Mouse (Mus musculus) adrenal gland, postnatal 14 days (tissue): ENCODE measurements at regions not wholly inside any gene's neighbourhood (a gene's known extent, or its start where the extent isn't known, plus 50 kb on each side); places are given as distances from the start of the nearest gene placed in this dataset.
A peak's percentile ranks its signal among the peaks of the same experiment; 100 is the strongest.
"Not testable (repeated sequence)": the region's sequence is repeated elsewhere in the genome, so short reads cannot be mapped to it uniquely, and the experiment has no call there.

Experiments used
- DNase-seq: peaks from one replicate; pipeline ENCODE4 v3.0.0; 2021; ENCODE audit warnings: mixed read lengths

GRCm38 (mm10) chr3:82290373-82290772 is 67.5 kb upstream of the Map9 start:
- no peak for DNase-seq

DNA sequence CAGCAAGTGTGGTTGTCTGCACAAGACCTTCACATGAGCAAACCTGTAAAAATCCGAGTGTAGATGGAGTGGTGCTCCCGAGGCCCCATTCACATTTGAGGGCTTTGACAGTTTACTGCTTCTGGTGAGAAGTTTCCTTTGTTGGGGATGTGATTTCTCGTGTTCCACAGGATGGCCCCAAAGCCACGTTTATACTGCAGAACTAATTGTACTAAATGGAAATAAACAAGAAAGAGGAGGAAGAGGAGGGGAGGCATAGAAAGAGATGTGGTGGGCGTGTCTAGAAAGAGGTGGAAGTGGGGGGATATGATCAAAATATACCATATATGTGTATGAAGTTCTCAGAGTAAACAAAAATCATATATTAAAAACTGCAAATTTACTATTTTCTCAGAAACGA is 68.8 kb upstream of the Map9 start:
- DNase-seq = no peak

GRCm38 (mm10) chr3:82276977-82277714 is 80.7 kb upstream of the Map9 start:
- DNase-seq = no peak

- no peak for DNase-seq
These were observed 82.0 kb upstream of the Map9 start for GRCm38 (mm10) chr3:82275822-82276203.

GRCm38 (mm10) chr3:82274945-82275821 is 82.7 kb upstream of the Map9 start:
- peak; percentile 17 for DNase-seq

GRCm38 (mm10) chr3:82274196-82274937 is 83.5 kb upstream of the Map9 start:
- no peak for DNase-seq

- not testable (repeated sequence) for DNase-seq
These were observed 84.3 kb upstream of the Map9 start for GRCm38 (mm10) chr3:82273511-82273910.

DNA sequence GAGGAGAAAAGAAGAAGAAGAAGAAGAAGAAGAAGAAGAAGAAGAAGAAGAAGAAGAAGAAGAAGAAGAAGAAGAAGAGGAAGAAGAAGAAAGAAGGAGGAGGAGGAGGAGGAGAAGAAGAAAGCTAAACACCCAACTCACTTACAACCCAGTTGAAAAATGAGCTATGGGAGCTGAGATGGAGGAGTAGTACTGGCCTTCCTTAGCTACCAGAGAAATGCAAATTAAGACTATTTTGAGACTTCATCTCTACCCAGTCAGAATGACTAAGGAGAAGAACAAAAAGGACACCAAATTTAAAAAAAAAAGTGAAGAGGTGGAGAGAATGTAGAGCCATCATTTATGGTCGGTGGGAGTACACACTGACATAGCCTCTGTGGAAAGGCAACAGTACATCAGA is 85.9 kb upstream of the Map9 start:
- no peak for DNase-seq

DNA sequence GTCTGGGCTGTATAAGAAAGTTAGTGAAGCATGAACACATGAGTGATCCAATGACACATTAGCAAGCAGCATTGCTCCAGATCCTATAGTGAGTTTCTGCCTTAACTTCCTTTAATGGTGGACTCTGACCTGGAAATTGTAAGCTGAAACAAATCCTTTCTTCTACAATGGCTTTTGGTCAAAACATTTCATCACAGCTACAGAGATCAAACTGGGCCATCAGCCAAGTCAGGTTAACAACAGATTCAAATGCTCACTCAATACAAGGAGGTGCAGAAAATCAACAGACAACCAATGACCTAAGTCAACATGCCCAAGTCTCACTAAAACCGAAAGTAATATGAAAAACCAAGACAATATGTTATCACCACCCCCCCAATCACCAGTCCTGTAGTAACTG is 91.9 kb upstream of the Map9 start:
- DNase-seq = no peak

- no peak for DNase-seq
These were observed 95.9 kb upstream of the Map9 start for GRCm38 (mm10) chr3:82261976-82262375.

DNA sequence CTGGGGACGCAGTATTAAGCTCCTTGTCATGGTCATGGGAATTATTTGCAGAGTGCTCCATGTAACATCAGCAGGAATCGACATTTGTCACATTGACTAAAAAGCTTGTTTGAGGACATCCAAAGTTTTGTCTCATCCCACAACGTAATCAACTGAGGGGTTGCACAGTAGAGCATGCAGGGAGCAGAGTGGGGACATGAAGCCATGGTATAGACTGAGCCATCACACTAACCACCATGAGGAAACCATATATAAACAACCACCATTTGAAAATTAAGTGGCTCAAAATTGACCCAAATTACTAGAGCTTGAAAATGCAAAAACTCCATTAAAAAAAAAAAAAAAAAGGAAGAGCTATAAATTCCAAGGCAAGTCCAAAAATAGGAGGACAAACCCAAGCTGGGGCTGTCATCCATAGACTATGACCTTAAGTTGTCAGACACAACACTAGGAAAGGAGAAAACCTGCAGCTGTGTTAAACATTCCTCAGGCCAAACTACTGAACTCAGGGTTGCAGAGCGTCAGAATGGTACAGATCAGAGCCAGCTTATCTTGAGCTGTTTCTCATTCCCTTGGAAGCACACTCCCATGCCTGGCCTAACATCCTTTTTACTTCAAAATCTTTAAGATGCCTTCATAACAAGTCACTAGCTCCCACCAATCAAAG is 97.7 kb upstream of the Map9 start:
- no peak for DNase-seq

DNA sequence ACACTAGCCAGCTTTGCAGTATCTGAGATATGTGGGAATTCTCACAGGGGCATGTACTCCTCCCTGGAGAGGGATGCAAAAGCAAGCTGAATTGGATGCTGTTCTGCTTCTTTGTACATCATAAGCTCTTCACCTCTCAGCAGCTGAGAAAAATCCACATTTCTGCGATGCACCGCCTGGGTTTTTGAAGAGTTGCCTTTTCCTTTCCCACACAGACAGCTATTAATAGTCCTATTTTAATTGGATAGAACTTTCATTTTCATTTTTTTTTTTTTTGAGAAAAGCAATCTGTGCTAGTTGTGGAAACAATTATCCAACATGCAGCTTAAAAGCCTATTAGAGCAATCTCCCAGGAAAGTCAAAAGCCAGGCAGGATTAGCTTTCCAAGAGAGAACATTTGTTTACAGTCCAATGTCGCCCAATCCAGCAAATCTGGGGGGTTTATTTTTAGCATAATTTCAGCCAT is 105.2 kb upstream of the Gucy1a1 start:
- no peak for DNase-seq

- no peak for DNase-seq
These were observed 104.6 kb upstream of the Gucy1a1 start for GRCm38 (mm10) chr3:82249968-82250795.

GRCm38 (mm10) chr3:82236377-82237057 is 90.9 kb upstream of the Gucy1a1 start:
- no peak for DNase-seq

DNA sequence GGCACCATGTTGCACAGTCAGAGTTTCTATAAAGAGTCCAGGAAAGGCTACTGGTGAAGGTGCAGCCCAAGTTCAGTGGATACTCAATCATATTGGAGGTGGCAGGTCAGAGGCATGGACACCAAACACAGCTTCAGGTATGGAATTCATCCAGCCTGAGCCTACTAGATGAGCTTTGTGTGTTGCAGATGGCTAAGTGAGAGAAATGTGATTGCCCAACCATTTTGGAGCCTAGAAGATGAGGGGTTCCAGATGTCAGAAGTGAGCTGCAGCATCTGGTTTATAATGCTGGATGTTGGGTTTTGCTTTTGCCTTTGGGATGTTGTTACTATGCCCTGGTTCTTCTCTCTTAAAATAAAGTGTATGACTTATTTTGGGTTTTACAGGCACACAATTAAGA is 88.7 kb upstream of the Gucy1a1 start:
- no peak for DNase-seq

GRCm38 (mm10) chr3:82223379-82223778 is 77.8 kb upstream of the Gucy1a1 start:
- DNase-seq = no peak

GRCm38 (mm10) chr3:82221924-82222323 is 76.3 kb upstream of the Gucy1a1 start:
- DNase-seq = no peak

DNA sequence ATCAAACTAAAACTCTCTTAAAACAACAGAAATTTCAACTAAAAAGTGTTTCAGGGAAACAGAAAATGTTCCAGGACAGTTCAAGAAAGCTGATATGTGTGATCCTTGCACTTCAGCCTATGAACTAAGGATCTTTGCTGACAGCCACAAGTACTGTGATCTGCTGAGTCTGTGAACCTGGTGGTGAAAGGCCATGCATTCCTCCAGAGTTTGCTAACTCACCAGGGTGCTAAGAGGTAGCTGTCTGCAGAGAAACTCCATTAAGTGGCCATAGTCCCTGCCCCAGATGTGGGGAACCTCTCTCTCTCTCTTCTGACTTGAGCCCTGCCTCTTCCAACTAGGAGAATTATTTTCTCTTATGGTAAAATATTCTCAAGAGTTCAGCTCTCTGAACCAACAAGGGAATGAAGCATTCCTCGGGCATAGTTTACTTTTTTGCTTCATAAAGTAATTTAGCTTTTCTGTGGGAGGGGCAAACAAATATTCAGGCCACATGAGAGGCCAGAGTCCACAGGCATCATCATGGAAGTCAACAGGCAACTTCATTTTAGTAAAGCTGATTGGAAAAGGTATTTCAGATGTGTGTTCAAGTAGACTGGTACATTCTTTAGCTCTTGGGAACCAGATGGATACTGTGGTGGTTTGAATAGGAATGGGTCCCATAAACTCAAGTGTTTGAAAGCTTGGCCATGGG is 73.8 kb upstream of the Gucy1a1 start:
- DNase-seq = not testable (repeated sequence)

- DNase-seq = no peak
These were observed 69.2 kb upstream of the Gucy1a1 start for GRCm38 (mm10) chr3:82214566-82215465.
